Mouse (Mus musculus) lung, postnatal 0 days (tissue): Measurements from ENCODE around the gene Ypel2.

Source experiments
- CTCF ChIP-seq: IDR thresholded peaks from 2 replicates; pipeline ENCODE4 v1.5.1; 2016; ENCODE audit warnings: antibody characterized with exemption, mild to moderate bottlenecking
- EP300 ChIP-seq: IDR thresholded peaks from 2 replicates; pipeline ENCODE4 v1.6.1; 2016; ENCODE audit warnings: antibody characterized with exemption, mild to moderate bottlenecking, control low read depth

GRCm38 (mm10) chr11:86945933-86946332 is 47.6 kb downstream of the Ypel2 start:
- TF ChIP-seq CTCF (no peak), EP300 (no peak)
